Mouse (Mus musculus) lung, postnatal 0 days (tissue): ENCODE results near the gene Dapk2.

Source experiments
- CTCF ChIP-seq: IDR thresholded peaks from 2 replicates; pipeline ENCODE4 v1.5.1; 2016; ENCODE audit warnings: antibody characterized with exemption, mild to moderate bottlenecking
- EP300 ChIP-seq: IDR thresholded peaks from 2 replicates; pipeline ENCODE4 v1.6.1; 2016; ENCODE audit warnings: antibody characterized with exemption, mild to moderate bottlenecking, control low read depth

GRCm38 (mm10) chr9:66245707-66246106 lies 87.7 kb downstream of the Dapk2 start:
- TF ChIP-seq EP300 (no peak), CTCF (no peak)
